Mouse (Mus musculus) erythroblast, adult 5-6 weeks (primary cell): Measurements from ENCODE around the gene Aff4. TPM values are rescaled to one million over a fixed set of nuclear protein-coding genes. Genes with fewer than 3 reads are reported as not detected.
A peak's percentile ranks its signal among the peaks of the same experiment; 100 is the strongest.
"Not testable (repeated sequence)": the region's sequence is repeated elsewhere in the genome, so short reads cannot be mapped to it uniquely, and the experiment has no call there.

ENCODE experiments used
- ATAC-seq: replicated peaks from 2 replicates; pipeline ENCODE4 v1.8.0; 2016; ENCODE audit warnings: moderate number of reproducible peaks, mild to moderate bottlenecking, moderate TSS enrichment, inconsistent platforms; ENCODE audit not compliant: poor library complexity, low FRiP score, severe bottlenecking
- total RNA-seq, 2 experiments: library from RNA; stranded (forward) in 1 of 2; stranded (reverse) in 1 of 2; fragments of 150-400 nt in 1 of 2; fragments of 200-764, 138-1000 nt in 1 of 2; gene quantifications; 2 replicates each; pipeline versions ENCODE4 v1.2.3 to v1.2.4; 2015 to 2017; ENCODE audit warnings: low replicate concordance in 2 of 2

Aff4 gene
- total RNA-seq, 2 experiments from 2014 or later: 25.4 to 50.3 TPM

DNA sequence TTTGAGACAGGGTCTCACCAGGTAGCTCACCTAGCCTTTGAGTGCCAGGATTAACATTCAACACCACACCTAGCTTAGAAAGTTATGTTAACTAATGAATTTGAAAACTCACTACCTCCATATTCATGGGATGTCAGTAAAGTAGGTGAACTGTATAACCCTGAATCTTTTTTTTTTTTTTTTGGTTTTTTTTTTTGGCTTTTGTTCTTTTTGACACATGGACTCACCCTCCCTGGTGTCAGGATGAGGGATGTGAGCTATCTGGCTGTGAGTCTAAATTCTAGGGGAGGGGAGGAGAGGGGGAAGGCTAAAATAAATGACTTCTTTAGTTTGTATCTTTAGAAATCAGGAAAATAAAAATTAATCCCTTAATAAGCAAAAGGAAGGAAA, 14.5 kb upstream of the Aff4 start:
- no peak for ATAC-seq

DNA sequence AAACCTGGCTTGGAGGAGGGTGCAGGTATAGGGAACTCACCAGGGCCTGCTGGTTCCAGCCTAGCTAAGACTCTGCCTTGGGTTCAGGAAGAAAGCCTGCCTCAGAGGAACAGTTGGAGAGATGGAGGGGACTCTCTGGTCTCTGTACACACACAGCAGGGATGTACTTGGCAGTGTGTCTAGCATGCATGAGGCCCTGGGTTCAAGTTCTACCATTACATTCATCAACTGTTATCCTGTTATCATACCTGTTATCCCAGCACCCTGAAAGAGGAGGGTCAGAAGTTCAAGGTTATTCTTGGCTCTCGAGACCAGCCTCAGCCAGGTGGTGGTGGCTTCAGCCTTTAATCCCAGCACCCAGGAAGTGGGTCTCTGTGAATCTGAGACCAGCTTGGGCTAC, 13.7 kb upstream of the Aff4 start:
- no peak for ATAC-seq

- ATAC-seq: no peak
Measured at GRCm38 (mm10) chr11:53337684-53338083, 12.9 kb upstream of the Aff4 start.

DNA sequence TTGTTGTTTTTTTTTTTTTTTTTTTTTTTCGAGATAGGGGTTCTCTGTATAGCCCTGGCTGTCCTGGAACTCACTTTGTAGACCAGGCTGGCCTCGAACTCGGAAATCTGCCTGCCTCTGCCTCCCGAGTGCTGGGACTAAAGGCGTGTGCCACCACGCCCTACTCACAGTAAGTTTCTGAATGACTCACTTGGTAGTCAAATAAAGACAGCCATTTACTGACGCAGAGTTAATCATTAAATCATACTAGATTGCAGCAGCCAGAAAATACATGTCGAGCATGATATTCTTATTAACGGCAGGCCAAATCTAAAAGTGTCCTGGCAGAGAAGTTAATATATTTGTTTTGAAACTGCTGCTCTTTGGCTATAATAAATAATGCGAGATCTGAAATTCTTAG, 9.6 kb upstream of the Aff4 start:
- not testable (repeated sequence) for ATAC-seq

GRCm38 (mm10) chr11:53342711-53343110, 7.9 kb upstream of the Aff4 start:
- ATAC-seq: no peak

GRCm38 (mm10) chr11:53345328-53345727, 5.3 kb upstream of the Aff4 start:
- no peak for ATAC-seq

DNA sequence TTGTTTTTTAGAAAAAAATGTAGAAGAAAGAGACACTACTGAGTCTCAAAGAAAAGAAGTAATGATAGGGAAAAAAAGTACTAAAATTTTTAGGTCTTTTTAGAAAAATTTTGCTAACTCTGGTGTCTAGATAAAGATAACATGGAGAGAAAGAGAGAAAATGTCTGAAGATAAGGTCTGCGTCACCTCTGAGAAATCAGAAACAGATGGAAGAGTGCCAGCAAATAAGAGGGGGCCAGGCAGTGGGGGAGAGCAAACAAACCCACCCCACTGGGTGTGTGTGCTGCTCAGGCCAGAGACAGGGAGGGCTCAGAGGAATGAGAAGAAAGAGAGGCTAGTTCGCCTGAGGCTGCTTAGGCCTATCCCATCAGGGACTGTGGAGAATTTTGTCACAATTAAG, 4.9 kb upstream of the Aff4 start:
- ATAC-seq: no peak

- ATAC-seq: no peak
Measured at GRCm38 (mm10) chr11:53351224-53351942, 750 bp downstream of the Aff4 start.

DNA sequence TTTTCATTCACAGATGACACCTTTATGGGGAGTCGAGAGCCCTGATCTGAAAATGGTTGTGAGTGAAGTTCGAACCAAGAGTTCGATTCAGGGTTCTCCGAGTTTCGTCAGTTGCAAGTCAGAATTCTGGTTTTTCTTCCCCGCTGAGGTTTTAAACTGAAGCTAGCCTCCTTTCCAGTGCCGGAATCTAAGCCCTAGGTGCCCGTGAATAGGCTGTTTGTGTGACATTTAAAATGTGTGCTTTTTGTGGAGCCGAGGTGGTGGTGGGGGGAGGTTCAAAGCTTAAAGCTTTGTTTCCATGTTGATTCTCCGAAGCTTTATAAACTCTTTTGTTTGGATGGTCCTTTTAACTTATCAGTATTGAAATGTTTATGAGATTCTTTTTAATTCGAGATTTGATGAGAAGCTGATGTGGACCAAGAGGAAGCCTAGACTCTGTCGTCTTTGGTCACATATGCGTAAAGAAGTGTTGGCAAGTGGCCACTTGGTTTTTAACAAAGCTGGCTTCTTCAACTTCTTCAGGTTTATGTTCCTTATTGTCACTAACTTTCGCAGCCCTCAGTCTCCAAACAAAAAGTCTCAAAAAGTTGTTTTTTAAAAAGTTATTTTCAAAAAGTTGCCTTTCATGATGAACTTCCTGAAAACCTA, 1.4 kb downstream of the Aff4 start:
- ATAC-seq: no peak

GRCm38 (mm10) chr11:53358504-53359155, 8.0 kb downstream of the Aff4 start:
- no peak for ATAC-seq

DNA sequence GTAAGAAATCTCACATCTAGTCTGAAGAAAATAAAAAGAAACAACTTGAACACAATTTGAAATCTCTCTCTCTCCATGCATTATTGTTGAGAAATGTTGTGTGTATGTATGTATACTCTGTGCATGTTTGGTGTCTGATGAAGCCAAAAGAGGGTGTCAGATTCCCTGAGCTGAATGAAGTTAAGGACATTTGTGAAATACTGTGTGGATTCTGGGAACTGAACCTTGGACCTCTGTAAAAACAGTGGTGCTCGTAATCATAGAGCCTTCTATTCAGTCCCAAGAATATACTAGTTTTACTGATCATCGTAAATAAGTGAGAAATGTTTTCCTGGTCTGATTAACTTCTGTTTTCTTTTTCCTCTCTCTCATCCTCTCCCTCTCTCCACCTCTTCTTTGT, 16.4 kb downstream of the Aff4 start:
- no peak for ATAC-seq

DNA sequence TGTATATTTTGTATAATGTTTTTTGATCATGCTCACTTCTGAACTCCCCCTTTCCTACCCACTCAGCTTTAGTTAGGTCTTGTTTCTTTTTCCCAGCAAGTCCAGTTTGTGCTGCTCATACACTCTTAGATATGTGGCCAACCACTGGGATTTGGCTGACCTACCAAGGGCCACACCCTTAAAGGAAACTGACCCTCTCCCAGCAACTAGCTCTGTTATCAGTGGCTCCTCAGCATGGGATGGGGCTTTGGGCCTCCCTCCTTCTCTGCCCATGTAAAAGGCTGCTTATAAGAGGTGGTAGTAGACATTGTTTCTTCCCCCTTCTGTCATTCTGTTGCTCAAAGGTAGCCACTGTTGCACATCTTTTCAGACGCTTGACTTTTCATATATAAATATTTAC, 28.3 kb downstream of the Aff4 start:
- 0 out of 2 replicates have a peak, but pooled peaks have one; percentile 39 for ATAC-seq

DNA sequence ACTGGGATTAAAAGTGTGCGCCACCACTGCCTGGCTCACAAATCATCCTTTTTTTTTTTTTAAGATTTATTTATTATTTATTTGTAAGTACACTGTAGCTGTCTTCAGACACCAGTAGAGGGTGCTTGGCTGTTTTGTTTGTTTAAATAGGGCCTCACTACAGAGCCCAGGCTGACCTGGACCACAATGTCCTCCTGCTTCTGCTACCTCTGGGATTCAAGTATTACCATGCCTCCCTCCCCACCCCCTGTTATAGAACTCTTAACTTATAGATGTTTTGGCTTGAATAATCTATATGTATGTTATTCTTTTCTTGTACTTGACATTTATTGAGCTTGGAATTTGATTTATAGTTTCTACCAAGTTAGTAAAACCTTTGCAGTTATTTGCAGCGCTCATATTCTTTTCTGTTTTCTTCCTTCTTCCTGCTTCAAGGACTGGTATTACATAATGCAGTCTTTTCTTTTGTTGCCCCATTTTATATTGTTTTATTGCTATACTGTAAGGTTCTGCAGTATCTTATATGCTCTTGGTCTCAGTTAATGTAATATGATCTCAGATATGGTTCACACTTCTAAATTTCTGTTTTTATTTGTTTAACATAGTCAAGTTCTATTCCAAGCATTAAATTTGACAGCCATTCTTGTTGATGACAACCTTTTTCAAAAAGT, 33.3 kb downstream of the Aff4 start:
- ATAC-seq: no peak

- ATAC-seq: no peak
Measured at GRCm38 (mm10) chr11:53393856-53394255, 43.2 kb downstream of the Aff4 start.

- no peak for ATAC-seq
Measured at GRCm38 (mm10) chr11:53403638-53404037, 53.0 kb downstream of the Aff4 start.

DNA sequence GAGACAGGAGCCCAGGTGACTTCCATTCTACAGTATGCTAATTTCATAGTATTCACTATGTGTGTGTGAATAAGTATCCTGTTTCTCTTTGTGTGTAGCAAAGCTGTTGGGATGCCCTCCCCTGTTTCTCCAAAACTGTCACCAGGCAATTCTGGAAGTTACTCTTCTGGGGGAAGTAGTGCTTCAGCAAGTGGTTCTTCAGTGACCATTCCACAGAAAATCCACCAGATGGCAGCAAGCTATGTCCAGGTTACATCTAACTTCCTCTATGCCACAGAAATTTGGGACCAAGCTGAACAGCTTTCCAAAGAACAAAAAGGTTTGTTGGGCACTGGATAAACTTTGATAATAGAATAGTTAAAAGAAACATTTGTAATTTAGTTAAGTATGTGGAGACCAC, 61.1 kb downstream of the Aff4 start:
- no peak for ATAC-seq

DNA sequence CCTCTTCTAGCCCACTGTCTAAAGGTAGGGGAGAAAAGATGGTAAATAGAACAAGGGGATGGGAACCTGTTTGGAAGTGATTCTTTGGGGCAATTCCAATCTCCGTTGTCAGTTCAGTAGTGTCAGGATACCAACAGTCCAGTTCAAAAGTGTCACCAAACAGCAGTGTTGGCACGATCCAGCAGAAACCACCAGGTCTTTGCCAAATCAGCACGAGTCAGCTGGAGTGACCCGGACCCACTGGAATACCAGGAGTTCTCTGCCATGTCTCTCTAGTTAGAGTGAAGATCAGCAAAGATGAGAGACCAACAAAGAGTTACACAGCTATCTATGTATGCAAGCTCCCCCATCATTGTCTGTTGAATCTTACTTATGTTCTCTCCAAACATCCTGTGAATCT, 63.2 kb downstream of the Aff4 start:
- ATAC-seq: no peak

DNA sequence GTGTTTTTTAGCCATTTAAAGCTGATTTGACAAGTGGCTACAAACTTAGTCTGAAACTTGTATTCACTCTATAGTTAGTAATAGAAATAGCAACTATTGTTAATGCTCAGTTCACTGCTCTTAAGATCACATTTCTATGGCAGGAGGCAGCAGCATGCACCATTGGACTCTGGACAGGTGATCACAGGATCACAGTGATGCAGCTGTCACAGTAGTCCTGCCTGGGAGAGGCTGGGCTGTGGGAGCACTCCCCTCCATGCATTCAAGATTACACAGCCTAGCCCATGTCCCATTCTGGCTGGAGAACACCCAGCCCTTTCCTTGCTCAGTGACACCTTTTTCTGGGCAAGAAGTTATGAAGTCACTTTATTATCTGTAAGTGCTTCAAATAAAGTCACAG, 67.4 kb downstream of the Aff4 start:
- ATAC-seq: no peak

DNA sequence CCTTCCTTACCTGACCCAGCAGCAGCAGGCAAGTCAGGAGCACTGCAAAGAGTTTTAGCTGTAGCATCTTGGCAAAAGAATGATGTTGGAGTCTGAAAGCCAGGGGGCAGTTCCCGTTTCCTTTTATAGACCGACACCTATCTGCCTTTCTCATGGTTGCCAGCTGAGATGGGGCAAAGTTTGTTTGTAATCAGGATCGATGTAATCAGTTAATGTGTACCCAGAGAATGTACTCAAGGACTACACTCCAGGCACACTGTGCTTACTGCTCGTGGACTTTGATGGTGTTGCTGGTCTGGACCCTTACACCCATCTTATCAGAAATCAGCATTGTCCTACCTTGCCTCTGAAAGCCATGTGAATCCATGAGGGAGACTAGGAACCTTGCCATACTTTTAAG, 72.4 kb downstream of the Aff4 start, which contains the start of gene Leap2:
Gene Leap2, minus strand, starts transcription at position 135 of the 400 bp plus-strand sequence.
- ATAC-seq: no peak

DNA sequence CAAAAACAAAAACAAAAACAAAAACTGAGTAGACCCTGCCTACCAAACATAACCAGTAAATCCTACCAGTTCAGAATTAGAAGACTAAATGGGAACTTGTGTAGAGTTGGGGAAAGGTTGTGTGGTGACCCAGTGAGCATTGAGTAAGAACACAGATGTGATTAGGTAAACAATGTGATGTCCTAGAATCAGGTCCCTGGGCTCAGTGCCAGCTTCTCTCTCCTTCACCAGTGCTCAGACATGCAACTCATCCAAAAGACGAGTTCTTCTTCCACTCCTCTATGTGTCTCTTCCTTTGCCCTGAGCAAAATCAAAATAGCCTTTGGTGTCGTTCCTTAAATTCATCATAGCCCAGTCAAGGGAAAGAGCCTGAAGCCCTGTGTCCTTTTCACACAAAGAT, 74.2 kb downstream of the Aff4 start:
- ATAC-seq: no peak

DNA sequence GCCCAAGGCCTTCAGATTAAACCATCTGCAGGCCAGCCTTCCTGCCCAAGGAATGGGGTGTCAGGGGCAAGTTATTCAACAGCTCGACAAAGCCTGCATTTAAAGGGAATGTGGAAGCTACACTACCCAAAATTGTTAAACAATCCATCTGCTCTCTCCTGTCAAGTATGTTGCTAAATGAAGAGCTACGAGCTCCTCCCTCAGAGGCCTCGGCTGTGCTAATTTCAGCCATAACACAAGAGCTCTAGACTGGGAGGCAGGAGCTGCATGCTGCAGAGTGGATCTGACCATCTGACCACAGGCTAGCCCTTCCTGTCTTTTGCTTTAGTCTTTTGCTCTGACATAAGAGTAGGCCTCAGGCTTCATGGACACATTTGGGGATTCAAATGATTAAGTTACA, 74.6 kb downstream of the Aff4 start:
- no peak for ATAC-seq
